Mouse (Mus musculus): Measurements from ENCODE around the gene Timm22. TPM values are rescaled to one million over a fixed set of nuclear protein-coding genes. Genes with fewer than 3 reads are reported as not detected.

Timm22 gene
- total RNA-seq, 2 experiments from 2014 or later = 40.4 to 40.8 TPM

DNA sequence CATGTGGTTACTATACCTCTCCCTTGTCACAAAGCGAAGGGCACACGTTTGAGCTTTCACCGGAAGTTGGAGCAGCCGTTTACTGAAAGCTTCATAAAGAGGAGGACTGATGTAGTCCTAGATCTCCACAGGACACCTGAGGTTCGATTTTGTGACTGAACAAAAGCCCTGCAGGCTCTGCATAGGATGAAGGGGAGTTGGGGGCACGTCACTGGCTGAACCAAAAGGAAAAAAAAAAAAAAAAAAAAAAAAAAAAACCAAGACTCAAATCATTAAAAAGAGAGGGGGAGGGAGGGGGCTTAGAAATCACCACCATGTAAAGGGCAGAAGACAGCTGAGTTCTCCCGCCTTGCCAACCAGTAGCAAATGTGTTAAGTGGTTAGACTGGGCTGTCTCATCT lies 18.0 kb upstream of the Timm22 start:
- no peak for DNase-seq

DNA sequence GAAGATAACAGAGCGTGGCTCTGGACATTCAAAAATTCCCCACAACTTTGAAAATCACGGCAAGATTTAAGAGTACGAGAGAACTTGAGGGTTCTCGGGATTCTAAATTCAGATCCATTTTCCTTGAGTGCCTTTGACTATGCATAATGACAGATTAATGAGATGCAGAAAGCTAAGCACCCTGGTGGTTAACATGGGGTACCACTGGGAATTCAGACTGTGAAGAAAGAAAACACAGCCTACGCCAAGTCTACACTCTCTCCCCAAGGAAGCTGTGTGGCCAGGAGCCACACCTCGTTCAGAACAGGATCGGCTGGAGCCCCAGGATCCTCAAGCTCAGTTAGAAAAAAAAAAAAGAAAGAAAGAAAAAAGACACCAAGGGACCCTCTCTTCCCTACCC lies 14.2 kb upstream of the Timm22 start:
- no peak for DNase-seq

DNA sequence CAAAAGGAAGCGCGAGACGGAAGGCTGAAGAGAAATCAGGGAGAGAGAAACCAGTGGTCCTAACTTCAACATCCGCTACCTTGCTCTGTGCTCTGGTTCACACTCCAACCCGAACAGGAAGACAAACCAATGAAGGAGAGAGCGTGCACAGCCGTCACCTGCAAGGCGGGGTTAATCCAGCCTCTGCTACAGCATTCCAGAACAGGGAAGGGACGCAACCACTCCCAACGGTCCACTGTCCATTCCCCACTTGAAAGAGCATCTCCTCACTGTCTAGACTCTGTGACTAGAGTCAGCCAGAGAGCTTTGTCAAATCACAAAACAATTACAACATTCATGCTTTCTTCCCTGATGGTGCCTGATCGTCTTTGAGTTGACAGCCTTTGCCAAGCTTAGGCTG lies 13.8 kb upstream of the Timm22 start:
- DNase-seq = no peak

DNA sequence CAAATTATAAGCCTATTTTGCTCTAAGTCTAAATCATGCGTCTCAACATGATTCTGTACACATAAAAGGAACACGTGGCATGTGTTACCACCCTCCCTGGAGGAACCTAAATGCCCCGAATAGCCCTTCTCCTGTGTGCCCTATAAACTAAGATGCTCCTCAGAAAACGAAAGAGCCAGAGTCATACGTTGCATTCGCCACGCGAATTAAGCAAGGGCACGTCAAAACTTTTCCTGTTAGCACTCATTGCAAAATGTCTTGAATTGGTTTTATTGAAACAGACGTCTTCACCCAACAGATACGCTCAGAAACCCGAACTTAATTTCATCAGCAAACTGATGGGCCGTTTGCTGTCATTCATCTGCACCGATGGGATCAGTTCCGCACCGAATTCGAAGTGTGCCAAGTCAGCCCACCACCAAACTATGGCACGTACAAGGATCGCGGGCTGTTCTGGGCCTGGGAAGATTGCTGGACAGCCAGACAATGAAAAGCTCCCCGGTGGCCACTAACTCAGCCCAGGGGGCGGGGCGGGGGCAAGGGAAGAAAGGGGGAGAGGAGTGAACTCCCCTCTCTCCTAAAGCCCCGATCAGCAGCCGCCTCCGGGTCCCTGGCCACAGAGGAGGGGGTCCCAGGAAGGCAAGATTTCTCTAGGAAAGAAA lies 9.0 kb upstream of the Timm22 start:
- DNase-seq = peak; percentile 39

DNA sequence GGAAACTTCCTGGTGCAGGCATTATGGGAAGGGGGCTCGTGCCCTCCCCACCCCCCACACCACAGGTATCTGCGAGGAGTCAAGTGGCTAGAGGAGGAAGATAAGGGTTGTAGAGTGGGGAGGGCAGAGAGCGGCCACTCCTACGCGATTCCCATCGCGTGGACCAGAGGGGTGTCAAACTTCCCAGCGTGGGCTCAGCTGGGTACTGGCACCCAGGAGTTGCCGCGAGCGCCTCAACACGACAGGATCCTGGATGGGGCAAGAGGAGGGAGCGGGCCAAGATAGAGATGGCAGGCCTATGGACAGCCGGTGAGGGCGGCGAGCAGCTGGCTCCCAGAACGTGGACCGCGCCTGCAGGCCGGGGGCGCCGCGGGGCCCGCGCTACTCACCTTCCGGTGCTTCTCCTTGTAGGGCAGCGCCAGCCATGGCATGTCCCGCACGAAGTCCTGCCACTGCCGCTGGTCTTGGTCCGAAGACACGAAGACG lies 8.4 kb upstream of the Timm22 start:
- DNase-seq = peak; percentile 73

DNA sequence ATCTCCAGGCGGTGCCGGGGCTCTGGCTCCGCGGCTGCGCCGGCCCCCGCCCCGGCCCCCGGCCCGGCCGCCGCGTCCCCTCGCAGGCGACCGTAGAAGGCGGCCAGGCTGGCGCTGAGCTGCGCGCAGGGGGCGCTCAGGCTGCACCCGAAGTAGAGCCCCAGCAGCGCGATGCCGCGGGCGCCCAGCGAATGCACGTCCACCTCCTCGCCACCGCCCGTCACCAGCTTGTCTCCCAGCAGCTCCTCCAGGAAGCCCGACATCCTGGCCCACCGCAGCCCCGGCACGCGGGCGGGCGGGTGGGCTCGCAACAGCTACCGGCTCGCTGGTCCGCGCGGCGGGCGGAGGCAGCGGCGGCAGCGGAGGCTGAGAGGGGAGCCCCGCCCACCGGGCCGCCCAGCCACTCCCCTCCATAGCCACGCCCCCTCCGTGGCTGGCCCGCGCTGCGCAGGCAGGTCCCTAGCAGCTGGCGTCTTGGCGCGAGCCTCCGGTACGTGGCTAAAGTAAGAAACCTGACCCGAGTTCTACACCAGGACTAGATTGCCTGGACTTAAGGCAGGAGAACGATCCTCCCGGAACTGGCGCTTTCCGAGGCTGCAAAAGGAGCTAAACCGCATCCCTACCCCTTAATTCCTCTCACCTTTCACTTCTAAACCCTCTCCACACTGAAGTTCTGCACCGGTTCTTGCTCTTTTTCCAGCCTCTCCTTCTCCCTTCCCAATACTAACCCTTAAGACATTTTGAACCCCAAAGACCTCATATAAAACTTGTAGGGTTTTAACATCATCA lies 7.8 kb upstream of the Timm22 start, which contains the start of gene Nxn:
Nxn (minus strand) TSS at position 343 of the 789 bp plus-strand sequence.
- peak; percentile 96 for DNase-seq

DNA sequence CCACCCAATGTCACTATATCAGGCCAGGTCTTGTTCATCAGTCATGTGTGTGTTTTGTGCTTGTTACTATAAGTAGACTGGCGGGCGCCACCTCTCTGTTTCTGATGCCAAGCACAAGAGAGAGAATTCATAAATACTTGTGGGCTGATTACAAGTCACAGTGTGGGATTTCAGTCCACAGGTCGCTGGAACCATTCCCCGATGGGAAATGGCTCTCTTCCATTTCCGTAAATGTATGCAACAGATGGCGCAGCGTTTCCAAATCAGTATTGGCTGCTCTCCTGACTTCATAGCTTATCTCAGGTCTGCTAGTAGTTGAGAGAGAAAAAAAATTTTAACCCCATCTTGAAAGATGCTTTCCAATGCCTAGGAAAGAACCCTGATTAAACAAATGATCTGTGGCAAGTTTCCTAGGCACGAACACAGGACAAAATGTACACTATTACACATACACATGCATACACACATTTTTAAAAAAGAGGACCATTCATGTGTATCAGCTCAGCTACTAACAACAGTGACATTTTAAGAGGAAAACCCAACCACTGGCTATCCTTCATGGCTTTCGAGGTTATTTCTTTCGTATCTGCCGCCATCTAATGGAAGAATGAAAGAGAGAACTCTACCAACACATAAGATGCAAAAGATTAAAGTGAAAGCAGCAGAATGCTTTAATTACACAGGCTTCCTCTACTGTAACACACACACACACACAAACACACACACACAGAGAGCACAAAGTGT lies 7.0 kb upstream of the Timm22 start:
- no peak for DNase-seq

DNA sequence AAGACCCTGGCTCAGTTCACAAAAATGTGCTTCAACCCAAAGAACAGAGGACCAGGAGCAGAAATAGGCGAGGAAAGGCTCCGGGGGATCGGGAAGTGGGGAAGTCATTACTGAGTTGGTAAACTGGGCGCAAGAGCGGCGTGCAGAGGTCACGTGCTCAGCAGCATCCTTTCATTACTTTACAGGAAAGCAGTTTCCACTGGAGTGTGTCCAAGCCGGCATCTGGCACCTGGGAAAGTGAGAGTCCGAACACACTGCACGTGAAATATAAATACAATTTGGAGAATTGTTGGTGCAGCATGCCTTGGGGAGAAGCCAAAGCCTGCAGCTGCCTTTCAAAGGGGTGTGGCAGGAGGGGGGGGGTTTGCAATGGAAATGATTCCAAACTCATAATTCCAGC lies 5.4 kb upstream of the Timm22 start:
- DNase-seq = peak; percentile 29

DNA sequence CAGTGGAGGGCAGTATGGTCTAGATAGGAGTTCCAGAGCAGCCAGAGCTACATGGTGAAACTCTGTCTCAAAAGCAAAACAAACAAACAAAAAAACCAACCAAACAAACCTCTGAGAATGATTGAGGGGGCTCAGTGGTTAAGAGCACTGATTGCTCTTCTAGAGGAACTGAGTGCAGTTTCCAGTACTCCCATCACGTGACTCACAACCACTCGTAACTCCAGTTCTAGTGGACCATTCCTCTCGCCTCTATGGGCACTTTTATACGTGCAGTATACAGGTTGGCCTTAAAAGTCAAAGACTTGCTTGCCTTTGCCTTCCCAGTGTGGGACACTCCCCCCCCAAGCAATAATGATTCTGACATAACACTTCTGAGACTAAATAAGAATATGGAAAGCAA lies 1.6 kb upstream of the Timm22 start:
- DNase-seq = no peak

DNA sequence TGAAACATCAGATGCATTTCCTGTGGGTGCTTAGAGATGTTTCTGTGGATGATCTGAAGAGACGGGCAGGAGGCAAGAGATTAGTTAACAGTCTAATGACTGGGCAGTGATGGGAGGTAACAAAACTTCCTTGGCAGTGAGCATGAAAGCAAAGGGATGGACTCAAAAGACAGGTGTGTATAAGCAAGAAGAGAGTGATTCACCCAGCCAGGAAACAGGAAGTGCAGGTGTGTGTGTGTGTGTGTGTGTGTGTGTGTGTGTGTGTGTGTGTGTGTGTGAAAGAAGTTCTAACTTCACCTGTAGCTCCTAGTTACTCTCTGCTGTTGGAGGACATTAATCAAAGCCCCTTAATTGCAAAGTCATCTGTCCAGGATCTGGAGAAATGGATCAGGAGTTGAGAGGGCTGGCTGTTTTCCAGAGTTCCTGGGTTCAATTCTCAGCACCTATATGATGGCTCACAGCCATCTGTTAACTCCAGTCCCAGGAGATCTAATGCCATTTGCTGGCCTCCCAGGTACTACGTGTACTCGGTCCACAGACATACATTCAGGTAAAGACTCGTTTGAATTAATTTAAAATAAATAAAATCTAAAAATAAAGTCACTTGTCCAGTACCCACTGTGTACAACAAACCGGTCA lies 1.0 kb upstream of the Timm22 start:
- DNase-seq = no peak

DNA sequence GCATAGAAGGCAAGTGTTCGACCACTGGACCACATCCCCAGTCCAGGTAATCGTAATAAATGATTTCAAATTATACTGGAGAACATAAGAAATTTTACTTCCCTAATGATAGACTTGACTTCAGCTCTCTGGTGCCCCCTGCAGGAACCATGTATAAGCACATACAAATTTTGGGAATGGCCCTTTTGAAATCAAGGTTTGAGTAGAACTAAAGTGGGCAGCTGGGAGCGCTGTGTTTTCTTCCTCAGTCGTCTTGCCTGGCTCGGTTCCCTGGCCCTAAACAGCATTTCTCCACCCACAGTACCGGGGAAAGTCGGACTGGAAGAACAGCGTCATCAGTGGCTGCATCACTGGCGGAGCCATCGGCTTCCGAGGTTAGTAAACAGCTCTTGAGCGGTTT lies 4.1 kb downstream of the Timm22 start:
- DNase-seq = no peak

DNA sequence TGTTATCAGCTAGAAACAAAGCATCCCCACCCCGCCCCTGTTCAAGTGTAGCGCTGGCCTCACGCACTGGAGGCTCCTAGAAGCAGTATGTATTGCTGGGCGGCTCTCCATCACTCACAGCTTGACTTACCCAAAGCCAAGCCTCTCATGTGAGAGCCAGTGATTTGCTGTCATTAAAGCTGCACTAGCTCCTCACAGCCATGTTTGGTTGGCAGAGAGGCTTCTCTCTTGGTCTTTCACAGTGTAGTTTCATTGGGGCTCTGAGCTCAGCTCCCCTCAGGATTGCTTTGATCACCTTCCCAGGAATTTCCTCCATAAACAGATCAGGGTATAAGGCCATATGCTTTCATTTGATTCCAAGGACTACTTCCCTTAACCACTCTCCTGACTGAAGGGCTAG lies 6.5 kb downstream of the Timm22 start:
- no peak for DNase-seq

DNA sequence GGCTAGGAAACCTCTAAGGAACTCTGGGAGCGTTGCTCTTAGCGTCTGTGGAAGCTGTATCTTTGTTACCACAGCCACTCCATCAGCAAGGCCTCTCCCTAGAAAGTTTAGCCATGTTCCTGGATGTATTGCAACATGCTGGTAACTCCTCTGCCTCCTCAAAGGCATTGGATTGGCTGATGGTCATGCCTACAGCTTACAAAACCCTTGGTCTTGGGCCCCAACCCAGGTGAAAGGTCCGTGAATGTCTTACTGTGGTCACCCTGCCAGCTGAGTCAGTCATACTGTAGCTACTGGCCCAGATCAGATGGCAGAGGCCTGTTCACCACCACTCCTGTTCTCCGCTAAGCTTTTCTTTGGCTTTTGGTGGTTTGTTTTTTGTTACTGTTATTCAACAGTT lies 8.2 kb downstream of the Timm22 start:
- DNase-seq = peak; percentile 55

DNA sequence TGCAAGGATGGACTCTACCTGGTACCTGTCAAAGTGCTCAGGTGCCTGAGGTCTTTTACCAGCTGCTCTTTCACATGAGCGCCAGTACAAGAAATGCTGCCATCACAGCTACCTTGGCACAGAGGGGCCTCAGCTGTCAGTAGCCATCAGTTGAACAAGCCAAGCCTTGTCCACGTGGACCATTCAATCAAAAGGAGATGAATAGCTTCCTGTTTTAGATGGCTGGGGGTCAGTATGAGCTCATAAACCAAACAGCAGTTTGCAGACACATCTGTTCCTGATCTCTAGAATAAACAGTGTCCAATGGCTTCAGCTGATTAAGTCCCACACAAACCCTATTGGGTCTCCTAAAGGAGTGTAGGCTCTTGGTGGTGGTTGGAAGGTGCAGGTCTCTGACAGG lies 9.2 kb downstream of the Timm22 start:
- no peak for DNase-seq

DNA sequence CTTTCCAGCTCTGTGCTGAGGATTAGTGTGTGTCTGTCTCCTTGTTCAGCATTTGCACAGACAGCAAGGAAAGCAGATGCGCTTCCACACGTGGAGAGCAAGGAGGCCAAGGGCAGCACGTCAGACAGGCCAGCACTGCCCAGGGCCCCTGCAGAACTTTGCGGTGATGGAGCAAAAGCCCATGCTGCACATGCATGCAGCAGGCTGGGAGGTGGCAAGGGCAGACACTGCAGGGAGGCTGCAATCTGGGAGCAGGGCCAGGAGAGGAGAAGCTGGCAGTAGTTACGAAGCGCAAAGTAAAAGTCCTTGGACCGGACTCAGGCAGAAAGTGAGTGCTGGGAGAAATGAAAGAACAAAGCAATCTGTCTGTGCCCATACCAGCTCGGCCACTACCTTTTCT lies 11.7 kb downstream of the Timm22 start:
- no peak for DNase-seq

DNA sequence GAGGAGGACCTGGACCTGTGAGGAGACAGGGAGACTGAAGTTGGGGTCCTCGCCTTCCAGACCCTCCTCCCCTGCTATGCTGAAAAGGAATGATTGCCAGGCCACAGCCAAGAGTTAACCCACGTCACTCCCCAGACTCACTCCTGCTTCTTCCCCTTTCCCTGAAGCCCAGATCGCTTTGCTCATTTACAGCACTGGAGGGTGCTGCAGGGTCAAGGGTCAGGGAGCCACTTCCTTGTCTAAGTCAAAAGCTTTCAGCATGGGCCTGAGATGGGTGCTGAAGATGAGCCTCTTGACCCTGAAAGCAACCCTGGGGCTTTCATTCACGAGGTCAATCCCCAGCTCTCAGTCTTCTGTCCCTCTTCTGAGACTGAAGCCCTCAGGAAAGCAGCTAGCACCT lies 12.4 kb downstream of the Timm22 start:
- no peak for DNase-seq

DNA sequence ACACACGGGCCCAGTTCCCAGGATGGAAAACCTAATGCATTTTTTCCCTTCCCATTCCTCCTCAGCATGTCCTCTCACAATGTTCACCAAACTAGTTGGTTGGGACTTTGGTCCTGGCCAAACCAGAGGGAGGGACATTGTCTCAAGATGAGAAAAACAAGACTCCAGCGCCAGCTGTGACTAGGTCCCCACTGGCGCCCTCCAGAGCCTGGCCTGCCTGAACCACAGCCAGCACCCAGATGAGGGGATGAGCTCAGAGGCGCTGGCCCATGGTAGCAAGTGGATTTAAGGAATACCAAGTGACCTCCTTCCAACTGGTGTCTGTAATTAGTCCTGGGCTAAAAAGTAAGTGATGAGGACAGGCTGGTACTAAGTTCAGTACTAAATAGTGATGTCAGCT lies 14.1 kb downstream of the Timm22 start:
- DNase-seq = peak; percentile 35

DNA sequence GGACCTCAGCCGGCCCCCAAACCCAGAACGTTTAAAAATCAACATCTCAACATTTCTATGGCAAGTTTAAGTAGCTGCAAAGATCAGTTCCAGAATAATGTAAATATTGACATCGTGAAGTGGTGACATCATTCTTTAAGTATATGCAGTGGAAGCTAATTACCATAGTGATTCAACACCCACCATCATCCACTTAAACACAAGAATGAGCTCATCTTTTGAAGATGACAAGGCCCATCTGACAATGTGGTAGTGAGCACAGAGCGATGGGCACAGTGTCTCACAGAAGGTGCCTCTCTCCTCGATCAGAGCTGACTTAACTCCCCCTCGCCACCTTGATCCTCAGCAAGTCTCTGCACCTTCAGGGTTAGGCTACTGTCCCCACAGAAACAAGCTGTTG lies 19.0 kb downstream of the Timm22 start:
- DNase-seq = no peak

DNA sequence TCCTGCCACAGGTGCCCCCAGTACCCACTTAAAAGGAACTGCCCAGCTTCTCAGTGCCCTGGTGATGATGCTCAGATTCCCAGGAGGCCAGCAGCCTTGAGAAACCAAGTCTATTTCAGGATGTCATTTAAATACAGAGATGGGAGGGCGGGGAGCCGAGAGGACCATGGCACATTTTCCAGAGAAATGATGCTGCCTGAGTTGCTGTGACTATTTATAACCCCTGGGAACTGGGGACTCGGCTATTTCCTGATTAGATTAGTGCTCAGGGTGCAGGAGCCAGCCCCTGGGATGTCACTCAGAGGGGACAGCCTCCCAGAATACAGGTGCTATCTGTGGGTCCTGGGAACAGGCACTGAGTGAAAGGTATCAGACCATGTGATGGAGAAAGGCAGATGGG lies 21.0 kb downstream of the Timm22 start:
- no peak for DNase-seq

DNA sequence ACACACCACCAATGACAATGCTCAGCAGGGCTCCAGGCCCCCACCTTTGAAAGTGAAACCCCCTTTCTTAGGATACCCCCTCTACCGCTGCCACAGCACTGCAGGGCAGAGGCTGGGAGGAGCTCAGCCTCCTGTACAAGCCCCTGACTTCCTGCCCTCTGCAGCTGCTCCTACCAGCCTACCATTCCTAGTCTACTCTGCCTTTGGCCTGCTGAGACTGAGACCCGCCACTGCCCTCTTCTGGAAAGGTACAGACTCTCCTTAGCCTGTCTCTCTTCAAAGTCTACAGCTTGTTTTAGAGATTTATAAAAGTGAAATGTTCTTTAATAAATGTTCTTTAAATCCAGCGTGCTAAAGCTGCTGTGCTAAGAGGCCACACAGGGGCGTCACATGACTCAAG lies 22.3 kb downstream of the Timm22 start:
- DNase-seq = no peak

DNA sequence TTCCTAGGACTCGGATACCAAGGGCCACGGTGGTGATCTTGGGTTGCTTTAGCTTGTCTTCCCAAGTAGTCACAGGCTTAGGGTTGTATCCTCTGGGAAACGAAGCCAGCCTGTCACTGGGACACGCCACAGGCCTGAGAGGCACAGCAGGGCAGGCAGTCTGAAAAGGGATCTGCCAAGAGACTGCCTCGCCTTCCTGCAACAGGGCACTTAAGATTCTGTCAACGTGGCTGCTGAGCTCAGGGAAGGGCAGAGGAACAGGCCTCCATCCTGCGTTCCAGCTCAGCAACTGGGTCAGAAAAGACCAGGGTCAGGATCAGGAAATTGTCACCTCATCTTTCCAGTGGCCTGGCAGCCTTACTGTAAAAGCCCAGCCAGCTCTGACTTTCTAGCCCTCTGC lies 22.8 kb downstream of the Timm22 start:
- peak; percentile 44 for DNase-seq

DNA sequence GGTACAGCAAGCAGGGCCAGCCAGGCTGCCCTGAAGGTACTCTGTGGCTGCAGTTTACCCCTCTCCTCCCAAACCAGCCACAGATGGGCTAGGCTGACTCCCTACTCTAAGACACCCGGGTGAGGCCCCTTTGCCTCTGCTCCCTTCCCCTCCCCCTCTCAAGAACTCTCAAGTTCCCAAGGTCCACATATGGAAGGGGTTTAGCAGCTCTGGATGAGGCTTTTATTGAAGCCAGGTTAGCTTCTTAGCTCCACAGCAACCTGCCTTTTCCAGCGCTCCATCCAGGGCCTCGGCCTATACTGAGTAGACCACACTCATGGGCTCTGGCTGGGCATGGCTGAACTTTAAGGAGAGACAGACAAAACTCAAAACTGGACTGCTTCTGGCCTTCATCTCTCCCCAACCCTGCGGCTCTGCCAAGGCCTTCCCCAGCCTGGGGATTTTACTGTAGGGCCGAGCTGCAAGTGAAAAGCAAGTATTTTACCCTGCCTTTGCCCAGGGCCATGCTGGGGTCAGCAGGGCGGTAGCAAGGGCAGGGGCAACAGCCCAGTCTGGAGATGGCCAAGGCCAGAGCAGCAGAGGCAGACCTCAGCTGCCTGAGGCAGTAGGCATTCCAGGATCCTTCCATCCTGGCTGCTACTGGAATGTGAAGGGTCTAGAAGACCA lies 23.3 kb downstream of the Timm22 start:
- DNase-seq = no peak

Data from gastrocnemius, postnatal 25 days (tissue).